Mouse (Mus musculus): ENCODE measurements around the gene Dscaml1. TPM values are rescaled to one million over a fixed set of nuclear protein-coding genes. Genes with fewer than 3 reads are reported as not detected.

The Dscaml1 gene
- polyA plus RNA-seq, 1 experiment: 0.62 TPM

DNA sequence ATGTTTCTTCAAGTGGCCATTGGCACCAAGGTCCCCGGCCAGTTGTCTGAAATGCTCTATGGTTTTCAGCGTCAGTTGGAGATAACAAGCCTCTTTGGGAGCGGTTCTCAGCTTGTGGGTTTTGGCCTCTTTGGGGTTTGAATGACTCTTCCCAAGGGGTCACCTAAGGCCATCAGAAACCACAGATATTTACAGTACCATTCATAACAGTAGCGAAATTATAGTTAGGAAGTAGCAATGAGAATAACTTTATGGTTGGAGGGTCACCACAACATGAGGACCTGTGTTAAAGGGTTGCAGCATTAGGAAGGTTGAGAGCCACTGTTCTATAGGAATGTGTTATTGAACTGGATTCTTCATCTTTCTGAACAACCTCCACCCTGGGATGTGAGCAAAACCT, 24.9 kb downstream of the Dscaml1 start:
- no peaks in the 10 kb centered on the region for H3K27me3 ChIP-seq (ENCODE audit: control insufficient read depth, insufficient read depth, low read length)
- H3K4me3 ChIP-seq (ENCODE audit: low read depth, low read length): no peak overlapping the region
- no peaks in the 10 kb centered on the region for H3K36me3 ChIP-seq (ENCODE audit: control insufficient read depth, insufficient read depth, low read length)
- TF ChIP-seq CTCF (IDR thresholded peaks at IDR 0.05; ENCODE audit: extremely low read depth, insufficient read length, insufficient replicate concordance, low read depth, low read length) (no peak), POLR2A (IDR thresholded peaks at IDR 0.05; ENCODE audit: low read depth, low read length) (no peak)
- no peak overlapping the region for H3K27ac ChIP-seq (ENCODE audit: insufficient read depth, low read depth, low read length)
- no peaks in the 10 kb centered on the region for H3K4me1 ChIP-seq (ENCODE audit: control insufficient read depth, insufficient read depth, insufficient read length, low read length)
- WGBS: 79% methylated on average over 4 of the region's 4 CpGs

DNA sequence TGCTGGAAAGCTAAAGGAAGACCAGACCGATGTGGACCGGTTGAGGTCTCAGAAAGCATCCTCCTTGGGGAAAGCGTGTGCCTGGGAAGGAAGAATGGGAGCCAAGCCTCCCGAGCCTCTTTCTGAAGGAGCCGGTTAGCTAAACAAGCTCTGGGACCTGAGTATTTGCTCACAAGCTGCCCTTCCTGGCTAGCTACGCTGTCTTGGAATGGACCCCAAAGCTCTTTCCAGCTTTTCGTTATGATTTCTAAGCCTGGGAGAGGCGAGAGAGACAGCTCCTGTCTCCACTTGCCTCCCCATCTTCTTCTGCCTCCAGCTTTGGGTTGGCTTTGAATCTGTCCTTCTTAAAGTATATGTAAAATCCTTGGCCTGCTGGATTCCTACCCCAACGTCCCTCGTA, 27.6 kb downstream of the Dscaml1 start:
- TF ChIP-seq CTCF (IDR thresholded peaks at IDR 0.05; ENCODE audit: extremely low read depth, insufficient read length, insufficient replicate concordance, low read depth, low read length) (no peak), POLR2A (IDR thresholded peaks at IDR 0.05; ENCODE audit: low read depth, low read length) (no peak)
- WGBS: 79% methylated on average over 10 of the region's 10 CpGs
- Histone ChIP-seq H3K27me3 (ENCODE audit: control insufficient read depth, insufficient read depth, low read length) (no peaks in the 10 kb centered on the region; the same call in 1 of the 2 replicates), H3K4me1 (ENCODE audit: control insufficient read depth, insufficient read depth, insufficient read length, low read length) (no peaks in the 10 kb centered on the region), H3K4me3 (ENCODE audit: low read depth, low read length) (no peak overlapping the region), H3K36me3 (ENCODE audit: control insufficient read depth, insufficient read depth, low read length) (no peaks in the 10 kb centered on the region), H3K27ac (ENCODE audit: insufficient read depth, low read depth, low read length) (no peak overlapping the region)

GRCm38 (mm10) chr9:45454889-45455610, 28.6 kb downstream of the Dscaml1 start:
- TF ChIP-seq POLR2A (IDR thresholded peaks at IDR 0.05; ENCODE audit: low read depth, low read length) (no peak), CTCF (IDR thresholded peaks at IDR 0.05; ENCODE audit: extremely low read depth, insufficient read length, insufficient replicate concordance, low read depth, low read length) (no peak)
- WGBS: 59% methylated on average over 8 of the region's 8 CpGs

GRCm38 (mm10) chr9:45457200-45457599, 30.8 kb downstream of the Dscaml1 start:
- Histone ChIP-seq H3K27ac (ENCODE audit: insufficient read depth, low read depth, low read length) (no peak overlapping the region), H3K4me3 (ENCODE audit: low read depth, low read length) (no peak overlapping the region), H3K27me3 (ENCODE audit: control insufficient read depth, insufficient read depth, low read length) (no peaks in the 10 kb centered on the region; the same call in 1 of the 2 replicates), H3K4me1 (ENCODE audit: control insufficient read depth, insufficient read depth, insufficient read length, low read length) (no peaks in the 10 kb centered on the region), H3K36me3 (ENCODE audit: control insufficient read depth, insufficient read depth, low read length) (no peaks in the 10 kb centered on the region)
- 18% methylated on average over 7 of the region's 7 CpGs for WGBS
- TF ChIP-seq CTCF (IDR thresholded peaks at IDR 0.05; ENCODE audit: extremely low read depth, insufficient read length, insufficient replicate concordance, low read depth, low read length) (no peak), POLR2A (IDR thresholded peaks at IDR 0.05; ENCODE audit: low read depth, low read length) (no peak)

More at GRCm38 (mm10) chr9:45454889-45455610, 28.6 kb downstream of the Dscaml1 start:
- no peaks in the 10 kb centered on the region for H3K4me1 ChIP-seq (ENCODE audit: control insufficient read depth, insufficient read depth, insufficient read length, low read length)
- H3K4me3 ChIP-seq (ENCODE audit: low read depth, low read length): no peak overlapping the region
- no peaks in the 10 kb centered on the region for H3K36me3 ChIP-seq (ENCODE audit: control insufficient read depth, insufficient read depth, low read length)
- no peaks in the 10 kb centered on the region; the same call in 1 of the 2 replicates for H3K27me3 ChIP-seq (ENCODE audit: control insufficient read depth, insufficient read depth, low read length)
- no peak overlapping the region for H3K27ac ChIP-seq (ENCODE audit: insufficient read depth, low read depth, low read length)

GRCm38 (mm10) chr9:45458363-45458762, 31.9 kb downstream of the Dscaml1 start:
- no peaks in the 10 kb centered on the region for H3K36me3 ChIP-seq (ENCODE audit: control insufficient read depth, insufficient read depth, low read length)
- H3K27ac ChIP-seq (ENCODE audit: insufficient read depth, low read depth, low read length): no peak overlapping the region
- TF ChIP-seq CTCF (IDR thresholded peaks at IDR 0.05; ENCODE audit: extremely low read depth, insufficient read length, insufficient replicate concordance, low read depth, low read length) (no peak), POLR2A (IDR thresholded peaks at IDR 0.05; ENCODE audit: low read depth, low read length) (no peak)
- no peaks in the 10 kb centered on the region for H3K4me1 ChIP-seq (ENCODE audit: control insufficient read depth, insufficient read depth, insufficient read length, low read length)
- H3K4me3 ChIP-seq (ENCODE audit: low read depth, low read length): no peak overlapping the region
- no peaks in the 10 kb centered on the region; the same call in 1 of the 2 replicates for H3K27me3 ChIP-seq (ENCODE audit: control insufficient read depth, insufficient read depth, low read length)
- 75% methylated on average over 14 of the region's 14 CpGs for WGBS

GRCm38 (mm10) chr9:45465396-45466019, 39.1 kb downstream of the Dscaml1 start:
- Histone ChIP-seq H3K27ac (ENCODE audit: insufficient read depth, low read depth, low read length) (no peak overlapping the region), H3K4me3 (ENCODE audit: low read depth, low read length) (no peak overlapping the region), H3K36me3 (ENCODE audit: control insufficient read depth, insufficient read depth, low read length) (no peaks in the 10 kb centered on the region), H3K27me3 (ENCODE audit: control insufficient read depth, insufficient read depth, low read length) (no peaks in the 10 kb centered on the region), H3K4me1 (ENCODE audit: control insufficient read depth, insufficient read depth, insufficient read length, low read length) (no peaks in the 10 kb centered on the region)
- 38% methylated on average over 6 of the region's 6 CpGs for WGBS
- no peak for TF ChIP-seq CTCF (IDR thresholded peaks at IDR 0.05; ENCODE audit: extremely low read depth, insufficient read length, insufficient replicate concordance, low read depth, low read length)
- no peak for TF ChIP-seq POLR2A (IDR thresholded peaks at IDR 0.05; ENCODE audit: low read depth, low read length)

- no peak overlapping the region for H3K27ac ChIP-seq (ENCODE audit: insufficient read depth, low read depth, low read length)
- H3K36me3 ChIP-seq (ENCODE audit: control insufficient read depth, insufficient read depth, low read length): no peaks in the 10 kb centered on the region
- 89% methylated on average over 10 of the region's 10 CpGs for WGBS
- no peaks in the 10 kb centered on the region for H3K4me1 ChIP-seq (ENCODE audit: control insufficient read depth, insufficient read depth, insufficient read length, low read length)
- TF ChIP-seq POLR2A (IDR thresholded peaks at IDR 0.05; ENCODE audit: low read depth, low read length) (no peak), CTCF (IDR thresholded peaks at IDR 0.05; ENCODE audit: extremely low read depth, insufficient read length, insufficient replicate concordance, low read depth, low read length) (no peak)
- H3K27me3 ChIP-seq (ENCODE audit: control insufficient read depth, insufficient read depth, low read length): no peaks in the 10 kb centered on the region
- no peak overlapping the region for H3K4me3 ChIP-seq (ENCODE audit: low read depth, low read length)
These were observed 41.8 kb downstream of the Dscaml1 start for GRCm38 (mm10) chr9:45468235-45468634.

Measured in small intestine, adult 2 months (tissue).